Mouse (Mus musculus): Measurements from ENCODE around the gene Ttc7b. TPM values are rescaled to one million over a fixed set of nuclear protein-coding genes. Genes with fewer than 3 reads are reported as not detected.

Gene Ttc7b
- polyA plus RNA-seq, 1 experiment from 2014 or later: 4.4 TPM

GRCm38 (mm10) chr12:100441609-100442008 lies 79.0 kb downstream of the Ttc7b start:
- no peak for ATAC-seq (ENCODE audit: low FRiP score, low read depth)
- Histone ChIP-seq H3K4me3 (no peak overlapping the region), H3K9me3 (no peaks in the 10 kb centered on the region), H3K4me1 (peaks cover 31% of the 10 kb centered on the region), H3K27me3 (no peaks in the 10 kb centered on the region), H3K9ac (no peak overlapping the region), H3K27ac (no peak overlapping the region), H3K4me2 (replicated peaks) (no peak overlapping the region), H3K36me3 (peaks cover 25% of the 10 kb centered on the region; the same call in 1 of the 2 replicates)
- 82% methylated on average over 4 of the region's 4 CpGs for WGBS

GRCm38 (mm10) chr12:100439883-100440282 lies 80.7 kb downstream of the Ttc7b start:
- H3K4me1 ChIP-seq: peaks cover 31% of the 10 kb centered on the region
- H3K9me3 ChIP-seq: no peaks in the 10 kb centered on the region
- no peaks in the 10 kb centered on the region for H3K27me3 ChIP-seq
- no peak overlapping the region for H3K9ac ChIP-seq
- WGBS: 63% methylated on average over 3 of the region's 3 CpGs
- ATAC-seq (ENCODE audit: low FRiP score, low read depth): no peak
- no peak overlapping the region for H3K27ac ChIP-seq
- H3K4me3 ChIP-seq: no peak overlapping the region
- H3K36me3 ChIP-seq: peaks cover 23% of the 10 kb centered on the region
- no peak overlapping the region for H3K4me2 ChIP-seq (replicated peaks)

- Histone ChIP-seq H3K4me3 (no peak overlapping the region), H3K27me3 (no peaks in the 10 kb centered on the region), H3K4me2 (replicated peaks) (no peak overlapping the region), H3K27ac (no peak overlapping the region; the same call in 1 of the 2 replicates), H3K9ac (no peak overlapping the region), H3K4me1 (peaks cover 26% of the 10 kb centered on the region), H3K9me3 (no peaks in the 10 kb centered on the region), H3K36me3 (peaks cover 19% of the 10 kb centered on the region)
- 70% methylated on average over 4 of the region's 4 CpGs for WGBS
- no peak for ATAC-seq (ENCODE audit: low FRiP score, low read depth)
These were observed 81.4 kb downstream of the Ttc7b start for GRCm38 (mm10) chr12:100439145-100439755.

GRCm38 (mm10) chr12:100438509-100438908 lies 82.1 kb downstream of the Ttc7b start:
- Histone ChIP-seq H3K4me2 (replicated peaks) (no peak overlapping the region), H3K9ac (no peak overlapping the region), H3K27me3 (no peaks in the 10 kb centered on the region), H3K27ac (no peak overlapping the region; the same call in 1 of the 2 replicates), H3K9me3 (no peaks in the 10 kb centered on the region), H3K4me3 (no peak overlapping the region), H3K36me3 (peaks cover 19% of the 10 kb centered on the region), H3K4me1 (peaks cover 18% of the 10 kb centered on the region)
- 44% methylated on average over 7 of the region's 7 CpGs for WGBS
- no peak; the same call in 1 of the 2 replicates for ATAC-seq (ENCODE audit: low FRiP score, low read depth)

GRCm38 (mm10) chr12:100437862-100438261 lies 82.8 kb downstream of the Ttc7b start:
- H3K4me3 ChIP-seq: no peak overlapping the region
- no peak overlapping the region for H3K4me2 ChIP-seq (replicated peaks)
- 89% methylated on average over 5 of the region's 5 CpGs for WGBS
- ATAC-seq (ENCODE audit: low FRiP score, low read depth): no peak
- H3K9me3 ChIP-seq: no peaks in the 10 kb centered on the region
- peaks cover 16% of the 10 kb centered on the region; the same call in 1 of the 2 replicates for H3K4me1 ChIP-seq
- no peak overlapping the region for H3K9ac ChIP-seq
- peaks cover 18% of the 10 kb centered on the region for H3K36me3 ChIP-seq
- no peaks in the 10 kb centered on the region for H3K27me3 ChIP-seq
- H3K27ac ChIP-seq: no peak overlapping the region

GRCm38 (mm10) chr12:100435763-100436162 lies 84.9 kb downstream of the Ttc7b start:
- Histone ChIP-seq H3K36me3 (peaks cover 5% of the 10 kb centered on the region; the same call in 1 of the 2 replicates), H3K27me3 (no peaks in the 10 kb centered on the region), H3K4me1 (peaks cover 16% of the 10 kb centered on the region; the same call in 1 of the 2 replicates), H3K9ac (no peak overlapping the region), H3K4me3 (no peak overlapping the region), H3K27ac (no peak overlapping the region), H3K9me3 (no peaks in the 10 kb centered on the region), H3K4me2 (replicated peaks) (no peak overlapping the region)
- ATAC-seq (ENCODE audit: low FRiP score, low read depth): no peak
- 82% methylated on average over 1 of the region's 1 CpGs for WGBS

- Histone ChIP-seq H3K9ac (no peak overlapping the region), H3K4me1 (no peaks in the 10 kb centered on the region), H3K4me2 (replicated peaks) (no peak overlapping the region), H3K27me3 (no peaks in the 10 kb centered on the region), H3K9me3 (no peaks in the 10 kb centered on the region), H3K27ac (no peak overlapping the region), H3K36me3 (peaks cover 4% of the 10 kb centered on the region; the same call in 1 of the 2 replicates), H3K4me3 (no peak overlapping the region)
- 84% methylated on average over 6 of the region's 6 CpGs for WGBS
- ATAC-seq (ENCODE audit: low FRiP score, low read depth): no peak
These were observed 88.8 kb downstream of the Ttc7b start for GRCm38 (mm10) chr12:100431830-100432229.

- WGBS: 94% methylated on average over 6 of the region's 6 CpGs
- Histone ChIP-seq H3K9me3 (no peaks in the 10 kb centered on the region), H3K27ac (no peak overlapping the region), H3K4me1 (peaks cover 12% of the 10 kb centered on the region), H3K27me3 (no peaks in the 10 kb centered on the region), H3K9ac (no peak overlapping the region), H3K4me2 (replicated peaks) (no peak overlapping the region), H3K36me3 (no peaks in the 10 kb centered on the region), H3K4me3 (no peak overlapping the region)
- no peak for ATAC-seq (ENCODE audit: low FRiP score, low read depth)
These were observed 91.1 kb downstream of the Ttc7b start for GRCm38 (mm10) chr12:100429414-100430114.

GRCm38 (mm10) chr12:100428183-100428582 lies 92.4 kb downstream of the Ttc7b start:
- H3K4me3 ChIP-seq: no peak overlapping the region
- ATAC-seq (ENCODE audit: low FRiP score, low read depth): no peak
- H3K4me1 ChIP-seq: peaks cover 12% of the 10 kb centered on the region
- H3K27ac ChIP-seq: no peak overlapping the region
- WGBS: 92% methylated on average over 4 of the region's 4 CpGs
- H3K9me3 ChIP-seq: no peaks in the 10 kb centered on the region
- H3K36me3 ChIP-seq: no peaks in the 10 kb centered on the region
- no peak overlapping the region for H3K4me2 ChIP-seq (replicated peaks)
- no peak overlapping the region for H3K9ac ChIP-seq
- H3K27me3 ChIP-seq: no peaks in the 10 kb centered on the region

GRCm38 (mm10) chr12:100426212-100426611 lies 94.4 kb downstream of the Ttc7b start:
- Histone ChIP-seq H3K9ac (no peak overlapping the region), H3K4me3 (no peak overlapping the region), H3K4me1 (peaks cover 15% of the 10 kb centered on the region), H3K9me3 (no peaks in the 10 kb centered on the region), H3K27me3 (no peaks in the 10 kb centered on the region), H3K36me3 (no peaks in the 10 kb centered on the region), H3K4me2 (replicated peaks) (no peak overlapping the region), H3K27ac (no peak overlapping the region)
- 67% methylated on average over 4 of the region's 4 CpGs for WGBS
- peak; percentile 72 for ATAC-seq (ENCODE audit: low FRiP score, low read depth)

- Histone ChIP-seq H3K27me3 (no peaks in the 10 kb centered on the region), H3K4me1 (peaks cover 15% of the 10 kb centered on the region), H3K4me3 (no peak overlapping the region), H3K9me3 (no peaks in the 10 kb centered on the region), H3K36me3 (no peaks in the 10 kb centered on the region), H3K4me2 (replicated peaks) (no peak overlapping the region), H3K27ac (no peak overlapping the region), H3K9ac (no peak overlapping the region)
- no peak for ATAC-seq (ENCODE audit: low FRiP score, low read depth)
- 90% methylated on average over 6 of the region's 6 CpGs for WGBS
These were observed 95.6 kb downstream of the Ttc7b start for GRCm38 (mm10) chr12:100425028-100425427.

GRCm38 (mm10) chr12:100422286-100422820 lies 98.3 kb downstream of the Ttc7b start:
- Histone ChIP-seq H3K27ac (no peak overlapping the region), H3K4me1 (peaks cover 15% of the 10 kb centered on the region), H3K4me2 (replicated peaks) (no peak overlapping the region), H3K27me3 (no peaks in the 10 kb centered on the region), H3K4me3 (no peak overlapping the region), H3K9ac (no peak overlapping the region), H3K9me3 (no peaks in the 10 kb centered on the region), H3K36me3 (no peaks in the 10 kb centered on the region)
- 69% methylated on average over 6 of the region's 6 CpGs for WGBS
- no peak for ATAC-seq (ENCODE audit: low FRiP score, low read depth)
